Mouse (Mus musculus): ENCODE data around the gene Teddm1a. TPM values are rescaled to one million over a fixed set of nuclear protein-coding genes. Genes with fewer than 3 reads are reported as not detected.
"Not testable (repeated sequence)": the region's sequence is repeated elsewhere in the genome, so short reads cannot be mapped to it uniquely, and the experiment has no call there.

Teddm1a gene
- total RNA-seq (2021), result not detected

DNA sequence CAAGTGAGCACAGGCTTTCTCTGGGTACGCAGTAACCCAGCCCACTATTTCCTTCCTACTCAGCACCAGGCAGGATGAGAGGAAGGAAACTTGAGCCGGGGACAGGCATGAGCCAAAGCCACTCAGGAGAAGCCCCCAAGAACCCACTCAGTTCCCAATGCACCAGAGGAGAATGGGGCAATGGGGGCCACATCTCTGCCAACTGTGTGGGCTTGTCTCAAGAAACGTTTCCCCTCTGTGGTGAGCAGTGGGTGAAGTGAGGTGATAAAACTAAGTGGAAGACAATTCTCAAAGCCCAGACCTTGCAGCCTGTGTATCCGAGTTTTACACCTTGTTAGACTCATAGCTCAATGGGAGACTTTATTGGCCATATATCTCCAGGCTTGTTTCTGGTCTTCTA is at the start of gene Teddm1a:
Gene Teddm1a (plus strand): TSS at position 301 of the 400 bp plus-strand sequence.
- intact Hi-C loops (cut with DNase I), result loop anchor here (5.0 kb wide), 1 partner anchor 836 kb away; no protein-coding TSS in a partner anchor

DNA sequence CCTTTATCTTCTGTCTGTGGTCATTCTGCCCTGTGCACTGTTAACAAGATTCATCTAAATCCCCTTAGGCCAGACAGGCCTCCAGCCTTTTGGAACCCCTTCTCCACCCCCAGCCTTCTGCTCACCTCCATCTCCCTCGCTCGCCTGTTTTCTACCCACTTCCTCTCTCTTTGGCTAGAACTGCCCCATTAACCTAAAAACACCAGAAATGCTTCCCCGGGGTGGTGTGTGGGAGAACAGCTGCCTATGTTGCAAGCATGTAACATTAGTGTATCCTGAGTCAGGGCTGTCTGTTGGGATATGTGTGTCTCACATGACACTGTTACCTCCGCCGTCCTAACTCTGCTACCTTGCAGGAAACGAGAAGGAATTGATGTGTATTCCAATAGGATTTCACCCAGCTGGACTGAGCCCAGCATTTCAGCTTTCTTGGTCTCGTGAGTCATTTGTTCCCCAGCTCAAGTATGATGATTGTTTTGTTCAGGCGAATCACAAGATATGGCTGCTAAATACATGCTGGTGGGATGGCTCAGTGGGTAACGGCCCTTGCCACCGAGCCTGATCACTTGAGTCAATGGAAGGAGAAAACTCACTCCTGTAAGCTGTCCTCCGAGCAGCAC is 49.3 kb upstream of the Teddm1a start:
- intact Hi-C loops (cut with DNase I), result no loop called here
- DNase-seq (ENCODE audit: low spot score), result no peak

More for the DNA sequence above, at the start of gene Teddm1a:
- no peak for DNase-seq (ENCODE audit: low spot score)

DNA sequence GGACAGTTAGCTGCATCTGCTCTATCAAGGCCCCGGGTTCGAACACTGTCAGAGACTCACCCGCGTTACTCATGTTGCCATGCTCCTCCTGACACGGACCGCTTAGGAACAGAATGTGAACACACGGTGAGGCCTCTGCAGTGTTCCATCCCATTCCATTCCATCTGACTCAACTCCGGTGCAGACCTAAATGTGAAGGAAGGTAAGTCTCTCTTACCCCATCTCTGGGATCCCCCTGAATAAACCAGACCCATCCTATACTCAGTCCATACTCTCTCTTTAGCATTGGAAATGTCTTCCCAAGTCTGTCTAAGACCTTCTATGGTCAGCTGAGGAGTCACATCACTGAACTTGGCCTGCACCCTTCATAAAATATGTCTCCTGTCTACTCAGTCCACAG is 47.5 kb upstream of the Teddm1a start, which contains the start of gene Rgsl1:
Gene Rgsl1 (minus strand): TSS at position 101 of the 400 bp plus-strand sequence.
- intact Hi-C loops (cut with DNase I), result no loop called here
- no peak for DNase-seq (ENCODE audit: low spot score)

DNA sequence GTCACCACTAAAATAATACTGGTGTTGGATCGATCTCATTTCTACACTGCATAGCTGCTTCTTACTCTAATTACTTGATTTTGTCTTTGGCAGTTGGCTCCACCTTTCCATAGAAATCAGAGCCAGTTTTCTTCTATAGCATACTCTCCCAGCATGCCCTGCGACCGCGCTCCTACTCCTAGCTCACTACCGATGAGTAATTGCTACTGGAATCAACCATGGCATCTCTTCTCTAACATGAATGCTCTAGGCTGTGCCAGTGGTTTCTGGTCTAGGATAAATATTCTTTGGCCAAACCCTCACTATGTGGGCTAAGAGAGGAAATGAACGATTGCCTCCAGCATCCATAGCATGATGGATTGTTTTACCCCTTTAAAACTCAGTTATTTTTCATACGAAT is 45.1 kb upstream of the Teddm1a start:
- no peak for DNase-seq (ENCODE audit: low spot score)
- intact Hi-C loops (cut with DNase I), result no loop called here

DNA sequence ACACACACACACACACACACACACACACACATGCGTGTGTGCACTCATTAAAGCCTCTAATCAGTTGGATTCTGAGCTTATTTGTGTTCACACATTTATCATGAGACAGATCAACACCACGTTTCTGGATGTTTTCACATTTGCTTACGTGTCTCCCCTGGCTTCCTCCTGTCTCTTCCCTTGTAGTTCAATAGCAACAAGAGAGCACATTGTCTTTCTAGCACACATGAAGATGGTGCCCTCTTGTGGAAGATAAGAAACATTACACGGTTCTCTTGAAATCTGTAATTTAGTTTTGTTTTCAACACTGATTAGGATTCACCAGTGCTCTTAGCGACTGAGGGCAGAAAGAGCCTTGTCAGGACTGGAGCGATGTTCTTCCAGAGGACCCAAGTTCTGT is 44.7 kb upstream of the Teddm1a start:
- DNase-seq (ENCODE audit: low spot score), result no peak
- intact Hi-C loops (cut with DNase I), result no loop called here

DNA sequence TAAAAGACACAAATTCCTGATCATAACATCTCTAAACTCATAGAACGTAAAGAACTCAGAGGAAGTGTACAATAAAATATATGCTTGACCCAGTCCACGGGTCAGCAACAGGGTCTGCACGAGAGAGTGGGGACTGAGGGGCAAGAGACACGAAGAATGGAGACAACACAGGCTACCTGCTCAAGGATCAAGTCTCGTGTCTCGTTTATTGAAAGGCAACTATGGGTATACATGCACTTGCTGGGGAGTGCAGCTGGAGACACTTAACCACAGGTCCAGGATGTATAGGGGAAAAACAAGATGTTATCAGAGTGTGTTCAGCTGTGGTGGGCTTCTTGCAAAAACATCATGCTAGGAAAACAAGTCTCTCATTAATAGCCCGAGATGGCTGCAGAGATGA is 38.8 kb upstream of the Teddm1a start:
- DNase-seq (ENCODE audit: low spot score); intact Hi-C loops (cut with DNase I): not testable (repeated sequence)

DNA sequence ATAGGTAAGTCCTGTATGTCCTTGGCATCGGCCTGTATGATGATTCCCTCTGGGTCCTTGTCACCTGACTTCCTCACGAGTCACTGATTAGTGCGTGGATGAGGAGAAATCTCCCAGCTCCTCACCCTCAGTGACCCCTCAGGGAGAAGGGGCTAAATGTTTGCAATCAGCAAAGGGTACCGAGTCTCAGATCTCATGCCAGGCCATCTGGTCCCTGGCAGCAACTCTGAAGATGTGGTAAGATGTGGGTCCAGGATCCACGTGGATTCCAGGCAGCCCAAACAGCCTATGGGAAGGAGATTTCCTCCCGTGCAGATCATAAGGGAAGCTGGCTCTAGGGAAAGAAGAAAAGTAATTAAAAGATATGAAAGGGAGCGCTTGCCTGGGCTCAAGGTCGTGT is 35.6 kb upstream of the Teddm1a start:
- intact Hi-C loops (cut with DNase I), result no loop called here
- no peak for DNase-seq (ENCODE audit: low spot score)

DNA sequence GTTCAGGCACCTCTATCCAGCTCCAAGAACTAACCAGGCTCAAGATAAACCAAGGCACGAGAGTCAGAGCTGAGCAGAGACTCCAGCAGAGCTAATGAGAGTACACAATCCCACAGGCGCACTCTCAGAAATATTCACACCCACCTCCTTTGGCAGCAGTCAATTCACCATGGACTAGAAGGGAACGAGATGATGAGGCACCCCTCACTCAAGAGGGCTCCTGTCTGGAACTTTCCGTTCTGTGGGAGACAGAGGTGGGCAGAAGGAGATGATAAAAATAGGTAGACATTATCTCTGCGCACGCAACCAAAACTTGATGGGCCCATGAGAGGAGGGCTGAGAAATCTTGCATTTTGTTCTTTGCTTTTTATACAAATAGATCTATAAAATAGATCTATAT is 17.5 kb upstream of the Teddm1a start, which contains the start of gene Teddm1b:
Gene Teddm1b (plus strand): TSS at position 301 of the 400 bp plus-strand sequence.
- intact Hi-C loops (cut with DNase I), result no loop called here
- DNase-seq (ENCODE audit: low spot score), result no peak

DNA sequence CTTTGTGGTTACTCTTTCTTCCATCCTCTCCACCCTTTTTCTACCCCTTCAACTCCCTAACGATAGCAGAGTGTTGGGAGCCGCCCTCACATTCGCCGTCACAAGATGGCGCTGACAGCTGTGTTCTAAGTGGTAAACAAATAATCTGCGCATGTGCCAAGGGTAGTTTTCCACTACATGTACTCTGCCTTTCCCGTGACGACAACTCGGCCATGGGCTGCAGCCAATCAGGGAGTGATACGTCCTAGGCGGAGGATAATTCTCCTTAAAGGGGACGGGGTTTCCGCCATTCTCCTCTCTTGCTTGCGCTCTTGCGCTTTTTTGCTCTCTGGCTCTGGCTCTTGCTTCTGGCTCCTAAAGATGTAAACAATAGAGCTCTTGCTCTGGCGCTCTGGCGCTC is 11.2 kb upstream of the Teddm1a start:
- DNase-seq (ENCODE audit: low spot score); intact Hi-C loops (cut with DNase I): not testable (repeated sequence)

DNA sequence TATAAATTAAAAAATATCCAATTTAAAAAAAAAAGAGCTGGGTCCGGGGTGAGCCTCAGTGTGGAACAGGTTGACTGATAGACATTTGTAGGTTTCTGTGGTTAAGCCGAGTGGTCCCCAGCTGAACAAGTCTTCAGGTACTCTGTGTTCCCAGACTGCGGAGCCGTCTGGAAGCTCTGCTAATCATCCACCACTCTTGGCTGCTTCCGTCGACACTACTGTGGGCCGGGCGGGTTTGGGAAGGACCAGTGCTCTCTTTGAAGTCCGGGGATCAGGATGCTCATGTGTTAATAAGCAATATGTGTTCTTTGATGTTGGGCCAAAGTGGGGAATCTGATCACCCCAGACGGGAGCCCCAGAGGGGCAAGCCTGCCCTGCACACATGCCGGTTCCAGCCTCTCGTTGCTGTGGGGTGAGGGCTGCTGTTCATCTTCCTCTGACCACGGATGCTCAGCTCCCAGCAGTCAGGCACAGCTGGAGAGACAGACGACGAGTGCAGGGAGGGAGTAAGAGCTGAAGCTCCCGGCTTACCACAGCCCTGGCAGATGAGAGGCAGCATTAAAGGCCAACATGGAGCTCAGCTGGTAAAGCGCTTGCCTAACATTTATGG is 5.4 kb upstream of the Teddm1a start:
- intact Hi-C loops (cut with DNase I), result no loop called here

DNA sequence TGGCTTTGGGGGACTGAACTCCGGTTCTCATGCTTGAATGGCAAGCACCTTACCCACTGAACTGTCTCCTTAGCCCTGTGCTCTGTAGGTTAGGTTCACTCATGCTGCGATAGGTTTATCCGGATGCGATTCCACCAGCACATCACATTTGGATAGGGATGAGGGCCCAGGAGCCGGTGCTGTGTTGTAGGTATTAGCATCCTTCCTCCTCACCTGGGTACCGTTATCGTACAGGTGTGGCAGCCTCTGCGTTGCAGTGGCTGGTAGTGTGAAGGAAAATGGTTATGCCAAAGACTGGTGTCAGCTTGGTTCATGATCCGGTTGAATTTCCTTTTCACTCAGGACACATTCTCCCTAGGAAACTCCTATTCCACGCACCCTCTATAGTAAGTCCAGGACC is 1.4 kb upstream of the Teddm1a start:
- no peak for DNase-seq (ENCODE audit: low spot score)
- intact Hi-C loops (cut with DNase I), result loop anchor here (5.0 kb wide), 1 partner anchor 837 kb away; no protein-coding TSS in a partner anchor

More for the DNA sequence above, 5.4 kb upstream of the Teddm1a start:
- no peak for DNase-seq (ENCODE audit: low spot score)

DNA sequence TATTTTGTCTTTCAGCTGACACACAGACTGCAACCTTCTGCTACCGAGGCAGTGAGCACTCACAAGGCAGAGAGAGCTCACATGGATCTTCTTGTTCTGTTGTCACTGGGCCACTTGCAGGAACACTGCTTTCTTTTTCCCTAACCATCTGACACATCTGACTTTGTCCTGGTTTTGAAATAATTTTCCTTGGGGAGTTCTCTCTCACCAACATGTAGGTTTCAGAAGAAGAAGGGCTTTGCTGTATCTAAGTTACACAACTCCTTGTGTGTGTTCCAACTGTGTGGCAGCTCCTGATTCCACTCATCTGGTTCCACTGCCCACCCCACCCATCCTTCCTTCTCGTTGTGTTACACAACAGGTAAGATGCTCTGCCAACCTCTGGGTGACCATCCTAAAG is 2.2 kb downstream of the Teddm1a start:
- DNase-seq (ENCODE audit: low spot score), result no peak
- intact Hi-C loops (cut with DNase I), result loop anchor here (5.0 kb wide), 1 partner anchor 834 kb away; no protein-coding TSS in a partner anchor

DNA sequence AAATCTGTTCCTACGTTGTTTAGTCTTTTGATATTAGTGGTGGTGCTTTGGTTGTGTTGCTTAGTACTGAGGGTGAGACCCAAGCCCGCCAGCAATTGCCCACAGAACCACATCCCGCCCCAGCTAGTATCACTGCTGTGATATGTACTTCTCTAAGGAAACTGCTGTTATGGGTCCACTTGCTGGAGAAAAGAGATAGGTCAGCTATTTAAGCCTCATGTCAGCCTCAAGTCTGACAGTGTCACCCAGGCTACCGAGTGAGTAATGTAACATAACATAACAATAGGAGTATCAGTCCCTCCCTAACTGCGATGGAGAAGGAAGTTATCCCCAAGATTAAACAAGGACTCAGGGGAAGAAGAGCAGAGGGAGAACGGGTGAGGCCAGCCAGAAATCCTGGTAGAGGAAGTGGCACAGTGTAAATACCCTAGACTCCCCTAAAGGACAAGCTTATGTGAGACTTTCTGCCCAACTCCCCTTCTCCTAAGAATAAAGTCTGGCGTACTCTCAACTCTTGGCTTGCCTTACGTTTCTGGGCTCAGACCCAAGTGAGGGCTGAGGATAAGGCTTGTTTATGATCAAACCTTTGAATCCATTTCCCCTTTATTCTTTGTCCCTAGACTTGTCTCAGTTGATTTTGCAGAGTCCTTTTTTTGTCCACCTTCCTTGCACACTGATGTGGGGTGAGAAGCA is 2.8 kb downstream of the Teddm1a start:
- DNase-seq (ENCODE audit: low spot score), result no peak
- intact Hi-C loops (cut with DNase I), result loop anchor here (5.0 kb wide), 1 partner anchor 833 kb away; no protein-coding TSS in a partner anchor

DNA sequence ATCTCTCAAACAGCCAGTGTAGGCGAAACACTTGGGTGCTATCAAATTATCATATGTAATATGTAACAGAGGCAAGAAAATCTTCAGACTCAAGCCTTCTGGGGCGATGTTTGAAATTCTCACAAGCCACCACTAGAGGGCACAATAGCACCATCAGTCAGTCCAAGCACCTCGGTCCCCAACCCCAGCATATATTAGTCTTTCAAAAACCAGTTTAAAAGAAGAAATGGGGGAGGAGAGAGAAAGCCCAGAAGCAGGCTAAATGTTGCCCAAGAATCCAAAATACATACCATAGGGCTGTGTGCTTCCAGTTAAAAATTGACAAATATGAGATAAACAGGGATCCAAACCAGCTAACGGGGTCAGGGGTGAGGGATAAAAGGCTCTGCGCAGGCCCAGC is 3.4 kb downstream of the Teddm1a start:
- no peak for DNase-seq (ENCODE audit: low spot score)
- intact Hi-C loops (cut with DNase I), result loop anchor here (1.0 to 5.0 kb wide), 3 partner anchors 223 to 832 kb away; no protein-coding TSS in a partner anchor

DNA sequence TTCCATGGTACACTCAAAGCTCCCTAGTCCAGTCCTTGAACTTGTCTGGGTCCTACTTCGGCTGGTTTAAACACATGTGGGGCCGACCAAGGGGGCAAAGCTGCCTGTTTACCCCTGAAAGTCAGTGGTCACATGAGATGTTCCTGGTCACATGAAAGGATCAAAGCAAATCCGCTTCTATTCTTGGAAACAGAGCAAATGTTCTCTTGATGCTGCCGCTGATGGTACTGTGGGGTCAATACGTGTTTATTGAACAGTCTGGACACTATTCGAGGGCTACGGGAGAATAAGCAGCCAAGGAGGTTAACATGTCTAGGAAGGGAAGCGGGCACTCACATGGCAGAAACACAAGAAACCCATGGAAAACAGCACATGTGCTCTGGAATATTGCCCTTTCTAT is 5.7 kb downstream of the Teddm1a start:
- no peak for DNase-seq (ENCODE audit: low spot score)
- intact Hi-C loops (cut with DNase I), result no loop called here

DNA sequence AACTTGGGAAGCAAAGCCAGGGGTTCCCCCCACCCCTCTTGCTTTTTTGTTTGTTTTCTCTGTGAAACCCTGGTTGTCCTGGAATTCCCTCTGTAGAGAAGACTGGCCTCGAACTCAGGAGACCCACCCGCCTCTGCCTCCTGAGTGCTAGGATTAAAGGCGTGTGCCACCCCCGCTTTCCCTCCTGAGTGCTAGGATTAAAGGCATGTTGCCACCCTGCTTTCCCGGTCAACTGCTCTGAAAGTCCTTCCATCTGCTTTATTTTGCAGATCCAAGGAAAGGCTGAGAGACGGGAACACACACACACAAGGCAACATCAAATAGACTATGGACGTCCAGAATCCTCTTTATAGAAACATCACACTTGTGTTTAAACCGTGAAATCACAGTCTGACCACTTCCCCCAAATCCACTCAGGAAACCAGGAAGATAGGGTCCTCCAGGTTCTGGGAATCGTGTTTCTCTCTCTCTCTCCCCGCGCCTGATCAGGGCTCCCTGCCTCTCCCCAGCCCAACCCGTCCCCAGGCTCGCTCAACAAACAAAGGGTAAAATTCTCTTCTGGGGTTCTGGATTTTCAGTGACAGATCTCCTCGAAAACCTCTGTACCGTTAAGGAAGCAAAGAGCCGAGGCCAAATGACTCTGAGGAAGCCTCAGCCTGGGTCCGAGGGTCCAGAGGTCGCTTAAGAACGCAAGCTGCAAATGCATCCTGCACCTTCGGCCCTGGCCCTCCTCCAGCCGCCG is 7.6 kb downstream of the Teddm1a start:
- intact Hi-C loops (cut with DNase I), result no loop called here

DNA sequence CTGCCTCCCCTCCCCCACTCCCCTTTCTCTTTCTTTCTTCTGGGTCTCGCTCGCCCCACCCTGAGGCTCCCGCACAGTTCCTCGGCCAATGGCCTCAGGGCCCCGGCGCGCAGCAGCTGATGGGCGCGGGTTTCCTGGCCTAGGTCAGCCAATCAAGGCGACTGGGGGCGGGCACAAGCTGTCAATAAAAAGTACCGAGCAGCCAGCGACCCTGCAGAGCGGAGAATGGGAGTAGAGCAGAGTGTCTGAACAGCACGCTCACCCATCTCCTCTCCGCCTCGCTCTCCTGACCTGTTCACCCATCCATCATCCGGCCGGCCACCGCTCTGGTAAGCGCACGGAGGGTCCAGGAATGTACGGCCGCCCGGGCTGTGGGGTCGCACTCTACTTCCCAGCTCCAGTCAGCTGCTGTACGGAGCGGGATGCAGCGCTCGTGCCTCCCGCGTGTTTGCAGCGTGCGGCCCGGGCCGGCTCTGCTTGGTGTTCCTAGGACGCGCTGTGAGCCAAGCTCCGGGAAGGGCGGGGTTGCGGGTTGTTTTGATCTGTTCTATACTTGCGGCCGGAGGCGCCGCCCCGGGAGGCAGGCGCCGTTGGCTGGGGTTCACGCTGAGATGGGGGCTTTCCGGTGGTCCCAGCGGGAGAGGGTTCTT is 8.3 kb downstream of the Teddm1a start, which contains the start of the genes Glul and Teddm2:
Gene Glul (plus strand): TSS at position 214 of the 650 bp plus-strand sequence.
Gene Teddm2 (minus strand): TSS at position 498 of the 650 bp plus-strand sequence.
- DNase-seq (ENCODE audit: low spot score), result peak; percentile 96
- intact Hi-C loops (cut with DNase I), result loop anchor here (2.0 kb wide), 2 partner anchors 19 to 133 kb away; no protein-coding TSS in a partner anchor

More for the DNA sequence above, 7.6 kb downstream of the Teddm1a start:
- DNase-seq (ENCODE audit: low spot score), result no peak

DNA sequence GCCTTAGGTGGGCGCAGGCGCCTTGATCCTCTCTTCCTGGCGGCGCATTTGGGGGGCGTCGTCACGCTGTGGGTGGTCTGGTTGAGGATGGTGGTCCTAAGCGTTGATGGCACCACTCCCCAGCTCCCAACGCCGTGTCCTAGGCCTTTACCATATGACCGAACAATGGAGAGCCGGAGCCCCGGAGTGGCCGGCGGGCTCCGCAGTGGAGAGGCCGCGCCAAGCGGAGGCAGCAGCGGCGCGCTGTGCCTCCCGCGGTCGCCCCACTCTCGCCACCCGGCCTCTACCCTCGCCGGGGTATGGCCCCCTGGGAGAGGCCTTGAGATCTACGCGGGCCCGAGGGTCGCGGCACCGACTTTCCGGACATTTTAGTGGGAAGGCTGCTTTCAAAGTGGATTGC is 8.8 kb downstream of the Teddm1a start:
- intact Hi-C loops (cut with DNase I), result loop anchor here (2.0 kb wide), 2 partner anchors 18 to 132 kb away; no protein-coding TSS in a partner anchor
- DNase-seq (ENCODE audit: low spot score), result no peak

Measured in heart, postnatal 25 days (tissue).